Mouse (Mus musculus) heart, postnatal 14 days (tissue): ENCODE measurements around the gene Rab34. TPM values are rescaled to one million over a fixed set of nuclear protein-coding genes. Genes with fewer than 3 reads are reported as not detected.
"Not testable (repeated sequence)": the region's sequence is repeated elsewhere in the genome, so short reads cannot be mapped to it uniquely, and the experiment has no call there.

Source experiments
- DNase-seq, 2 experiments: peaks; one replicate each; pipeline ENCODE4 v3.0.0; 2021 to 2022
- intact Hi-C: fragments of 180-260 bp; cut with DNase I; formaldehyde crosslinking; loops from one replicate; pipeline ENCODE4 v1.15.1; 2025
- total RNA-seq, 2 experiments: library from RNA; stranded (reverse); gene quantifications; 2 replicates each; pipeline ENCODE4 v1.2.3; 2021

Rab34 gene
- total RNA-seq, 2 experiments from 2014 or later: 14.2 to 17.8 TPM

DNA sequence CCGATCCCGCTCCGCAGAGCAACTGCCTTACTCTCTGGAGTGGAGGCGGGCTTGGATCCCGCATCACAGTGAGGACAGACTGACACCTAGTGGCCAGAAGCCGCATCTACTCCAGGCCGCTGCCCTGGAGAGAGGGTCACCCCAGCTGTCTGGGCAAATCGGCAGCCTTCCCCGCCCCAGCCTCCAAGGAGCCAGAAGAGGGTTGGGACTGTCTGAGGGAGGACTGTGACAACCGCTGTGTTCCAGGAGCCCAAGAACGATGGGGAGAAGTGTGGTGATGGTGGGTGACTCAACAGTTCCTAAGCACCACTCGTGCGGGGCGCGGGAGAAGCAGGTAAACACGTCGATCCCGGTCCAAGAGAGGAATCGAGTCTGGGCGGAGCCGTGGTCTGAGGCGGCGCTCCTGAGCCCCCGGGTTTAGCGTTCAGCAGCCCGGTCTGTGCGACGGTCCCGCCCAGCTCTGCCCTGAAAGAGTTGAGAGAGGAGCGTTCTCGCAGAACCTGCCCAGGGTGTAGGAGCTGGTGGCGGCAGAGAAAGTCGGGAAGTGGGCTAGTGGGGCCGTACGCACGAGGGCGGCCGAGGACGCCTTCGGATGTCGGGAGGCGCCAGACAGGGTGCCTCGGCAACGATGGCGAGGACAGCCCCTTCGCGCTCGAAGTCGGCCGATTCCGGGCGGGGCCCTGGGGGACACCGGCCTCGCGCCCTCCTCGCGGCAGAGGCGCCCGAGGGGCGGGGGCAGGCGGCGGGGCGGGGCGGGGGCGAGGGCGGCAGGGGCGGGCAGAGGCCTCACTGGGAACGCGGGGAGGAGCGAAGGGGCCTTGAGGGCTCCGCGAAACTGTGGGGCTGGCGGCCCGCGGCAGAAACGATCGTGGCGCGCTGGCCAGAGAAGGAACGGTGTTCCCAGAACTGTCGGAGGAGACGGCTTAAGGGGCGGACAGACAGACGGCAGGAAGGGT lies 10.0 kb upstream of the Rab34 start:
- intact Hi-C loops: loop anchor here (1.0 to 5.0 kb wide), 5 partner anchors 19 to 351 kb away; no protein-coding TSS in a partner anchor
- peak; percentile 95 to 98 for DNase-seq

GRCm38 (mm10) chr11:78178859-78179437 lies 9.3 kb upstream of the Rab34 start:
- DNase-seq: peak; percentile 46 to 69

GRCm38 (mm10) chr11:78179438-78179999 lies 8.7 kb upstream of the Rab34 start:
- DNase-seq: no peak
- intact Hi-C loops: loop anchor here (2.0 to 5.0 kb wide), 2 partner anchors 121 to 352 kb away; no protein-coding TSS in a partner anchor

More at GRCm38 (mm10) chr11:78178859-78179437, 9.3 kb upstream of the Rab34 start:
- intact Hi-C loops: loop anchor here (2.0 to 5.0 kb wide), 2 partner anchors 120 to 352 kb away; no protein-coding TSS in a partner anchor

- intact Hi-C loops: no loop called here
- DNase-seq: no peak
Observed at GRCm38 (mm10) chr11:78180081-78180761, 8.0 kb upstream of the Rab34 start.

GRCm38 (mm10) chr11:78181830-78182357 lies 6.3 kb upstream of the Rab34 start:
- no peak for DNase-seq
- intact Hi-C loops: no loop called here

- intact Hi-C loops: no loop called here
- DNase-seq: no peak
Observed at GRCm38 (mm10) chr11:78182450-78182849, 5.8 kb upstream of the Rab34 start.

- peak; percentile 64 to 79 for DNase-seq
- intact Hi-C loops: no loop called here
Observed at GRCm38 (mm10) chr11:78182961-78183844, 5.0 kb upstream of the Rab34 start, which contains the start of gene Rpl23a. TSS of gene Rpl23a (minus strand) at chr11:78183584.

DNA sequence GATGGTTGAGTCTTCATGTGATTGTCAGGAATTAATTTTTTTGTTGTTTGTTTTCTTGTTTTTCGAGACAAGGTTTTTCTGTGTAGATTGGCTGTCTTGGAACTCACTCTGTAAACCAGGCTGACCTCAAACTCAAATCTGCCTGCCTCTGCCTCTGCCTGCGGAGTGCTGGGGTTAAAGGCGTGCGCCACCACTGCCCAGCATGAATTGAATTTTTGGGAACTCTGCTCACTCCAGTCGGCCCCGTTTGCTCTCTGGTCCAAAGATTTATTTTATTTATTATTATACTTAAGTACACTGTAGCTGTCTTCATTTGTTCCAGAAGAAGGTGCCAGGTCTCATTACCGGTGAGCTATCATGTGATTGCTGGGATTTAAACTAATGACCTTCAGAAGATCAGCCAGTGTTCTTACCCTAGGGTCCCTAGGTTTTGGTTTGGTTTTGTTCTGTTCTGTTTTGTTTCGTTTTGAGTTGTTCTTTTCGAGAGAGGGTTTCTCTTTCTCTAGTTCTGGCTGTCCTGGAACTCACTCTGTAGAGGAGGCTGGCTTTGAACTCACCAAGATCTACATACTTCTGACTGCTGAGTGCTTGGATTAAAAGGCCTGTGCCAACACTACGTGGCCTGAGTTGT lies 4.2 kb upstream of the Rab34 start:
- intact Hi-C loops: no loop called here

DNA sequence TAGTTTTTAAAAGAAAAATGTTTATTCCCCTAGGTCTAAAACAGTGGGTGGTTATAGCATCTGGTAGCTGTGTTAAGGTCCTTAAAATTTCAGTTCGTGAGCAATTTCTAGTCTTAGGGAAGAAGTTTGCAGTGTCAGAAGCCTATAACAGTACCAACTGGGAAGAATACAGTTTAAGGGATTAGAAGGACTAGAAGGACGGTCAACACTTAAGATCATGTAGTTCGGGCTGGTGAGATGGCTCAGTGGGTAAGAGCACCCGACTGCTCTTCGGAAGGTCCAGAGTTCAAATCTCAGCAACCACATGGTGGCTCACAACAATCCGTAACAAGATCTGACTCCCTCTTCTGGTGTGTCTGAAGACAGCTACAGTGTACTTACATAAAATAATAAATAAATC lies 3.5 kb upstream of the Rab34 start:
- intact Hi-C loops: not testable (repeated sequence)

More for the DNA sequence above, 4.2 kb upstream of the Rab34 start:
- no peak for DNase-seq

GRCm38 (mm10) chr11:78189234-78190040 lies 1.2 kb downstream of the Rab34 start:
- peak; percentile 61 to 76 for DNase-seq

More for the DNA sequence above, 3.5 kb upstream of the Rab34 start:
- DNase-seq: not testable (repeated sequence)

DNA sequence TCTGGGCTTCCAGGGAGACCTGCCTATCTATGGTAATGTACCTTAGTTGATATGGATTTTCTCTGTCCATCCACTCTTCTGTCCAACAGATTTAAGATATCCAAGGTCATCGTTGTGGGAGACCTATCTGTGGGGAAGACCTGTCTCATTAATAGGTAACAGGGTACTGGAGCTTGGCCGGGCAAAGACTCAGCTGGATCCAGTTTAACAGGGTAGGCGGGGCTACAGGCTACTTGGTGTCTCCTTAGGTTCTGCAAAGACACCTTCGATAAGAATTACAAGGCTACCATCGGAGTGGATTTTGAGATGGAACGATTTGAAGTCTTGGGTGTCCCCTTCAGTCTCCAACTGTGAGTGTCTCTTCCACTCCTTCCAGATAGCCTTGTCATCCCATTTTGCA lies 1.8 kb downstream of the Rab34 start:
- intact Hi-C loops: no loop called here
- DNase-seq: no peak

More at GRCm38 (mm10) chr11:78189234-78190040, 1.2 kb downstream of the Rab34 start:
- intact Hi-C loops: no loop called here

GRCm38 (mm10) chr11:78193113-78193512 lies 4.9 kb downstream of the Rab34 start, which contains the start of gene Proca1:
TSS of gene Proca1 (plus strand) at chr11:78193392.
- DNase-seq: no peak
- intact Hi-C loops: no loop called here

DNA sequence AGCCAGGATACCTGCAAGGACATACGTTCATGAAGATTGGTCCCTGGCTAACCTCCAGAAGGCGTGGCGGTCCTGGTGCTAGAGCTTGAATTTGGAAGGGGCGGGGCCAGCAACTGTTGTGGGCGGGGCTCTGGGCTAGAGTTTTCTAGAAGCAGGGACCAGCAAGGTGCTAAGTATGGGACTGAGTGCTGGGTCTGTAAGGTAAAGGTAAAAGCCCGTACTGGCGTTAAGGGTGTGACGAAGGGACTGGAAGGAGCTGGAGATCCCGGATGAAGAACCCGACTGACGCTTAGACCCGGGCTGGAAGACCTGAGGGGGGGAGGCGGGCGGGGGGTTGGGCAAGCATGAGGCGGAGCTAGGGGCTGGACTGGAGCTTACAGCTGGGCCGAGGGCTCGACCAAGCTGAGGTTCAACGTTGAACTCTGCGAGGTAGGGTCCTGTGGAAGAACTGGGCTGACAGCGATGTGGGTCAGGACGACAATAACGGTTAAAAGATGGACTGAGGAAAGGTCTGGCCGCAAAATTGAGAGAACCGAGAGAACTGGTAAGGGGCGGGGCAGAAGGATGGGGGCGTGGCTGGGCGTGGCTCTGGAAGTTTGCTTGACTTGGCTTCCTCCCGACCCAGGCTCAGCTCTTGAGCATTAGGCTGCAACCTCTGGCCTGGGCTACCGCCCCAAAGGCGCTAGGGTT lies 6.3 kb downstream of the Rab34 start:
- peak; percentile 74 to 80 for DNase-seq
- intact Hi-C loops: no loop called here

- intact Hi-C loops: no loop called here
- no peak for DNase-seq
Observed at GRCm38 (mm10) chr11:78195101-78195863, 7.1 kb downstream of the Rab34 start.

DNA sequence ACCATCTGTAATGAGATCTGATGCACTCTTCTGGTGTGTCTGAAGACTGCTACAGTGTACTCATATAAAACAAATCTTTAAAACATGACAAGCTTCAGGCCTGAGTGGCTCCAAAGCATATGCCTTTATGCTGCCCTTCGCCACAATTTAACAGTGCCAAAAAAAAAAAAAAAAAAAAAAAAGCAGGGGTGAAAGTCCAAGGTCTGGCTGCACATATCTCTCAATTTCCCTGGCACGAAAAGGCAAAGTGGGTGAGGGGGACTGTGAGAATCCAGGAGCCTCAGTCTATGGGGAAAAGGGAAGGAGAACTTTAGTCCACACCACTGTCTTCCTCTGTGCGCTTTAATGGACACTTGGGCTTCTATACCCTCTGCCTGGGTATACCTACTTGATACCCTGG lies 14.1 kb downstream of the Rab34 start:
- no peak for DNase-seq
- intact Hi-C loops: no loop called here

- intact Hi-C loops: no loop called here
- DNase-seq: no peak
Observed at GRCm38 (mm10) chr11:78204287-78204686, 16.1 kb downstream of the Rab34 start.
